Mouse (Mus musculus): Measurements from ENCODE around the gene Tepsin.

The Tepsin gene

DNA sequence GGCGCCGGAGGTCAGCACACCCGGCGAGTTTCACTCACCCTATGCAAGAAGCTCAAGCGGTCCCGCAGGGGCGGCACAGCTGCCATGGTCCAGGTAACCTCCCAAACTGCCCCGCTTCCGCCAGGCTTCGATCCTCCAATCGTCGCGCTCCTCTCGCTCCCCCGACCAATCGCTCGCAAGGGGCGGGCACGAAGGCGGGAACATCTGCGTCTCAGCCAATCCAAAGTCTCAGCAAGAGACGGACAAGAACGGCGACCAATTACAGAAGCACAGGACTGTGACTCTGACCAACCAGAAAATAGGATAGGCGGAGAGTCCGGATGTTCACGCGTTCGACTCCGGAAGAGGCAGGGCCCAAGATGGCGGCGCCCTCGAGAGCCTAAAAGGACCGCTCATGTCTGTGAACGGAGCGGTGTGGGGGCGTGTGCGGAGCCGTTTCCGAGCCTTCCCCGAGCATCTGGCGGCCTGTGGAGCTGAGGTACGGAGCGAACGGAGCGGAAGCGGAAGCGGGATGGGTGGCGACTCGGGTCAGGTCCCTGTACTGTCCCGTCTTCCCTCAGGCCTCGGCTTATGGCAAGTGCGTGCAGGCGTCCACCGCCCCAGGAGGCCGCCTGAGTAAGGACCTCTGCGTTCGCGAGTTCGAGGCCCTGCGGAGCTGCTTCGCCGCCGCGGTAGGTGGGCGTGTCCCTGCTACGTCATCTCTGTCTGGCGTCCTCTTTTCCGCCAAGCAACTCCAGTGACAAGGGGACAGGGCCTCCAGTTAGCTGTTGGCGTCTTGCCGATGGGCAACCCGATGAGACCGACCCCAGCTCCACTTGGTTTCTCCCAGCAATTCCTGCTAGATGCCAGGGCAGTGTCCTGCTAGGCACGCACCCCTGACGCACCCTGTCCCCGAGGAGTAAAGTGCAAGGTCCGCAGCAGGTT lies at the start of gene Tepsin, which contains the start of gene Ndufaf8:
Gene Tepsin (minus strand): TSS at position 144 of the 924 bp plus-strand sequence.
Gene Ndufaf8 (plus strand): TSS at position 341 of the 924 bp plus-strand sequence.
- peak; percentile 99 to 100 for DNase-seq (ENCODE audit: low spot score in 2 of 2)

DNA sequence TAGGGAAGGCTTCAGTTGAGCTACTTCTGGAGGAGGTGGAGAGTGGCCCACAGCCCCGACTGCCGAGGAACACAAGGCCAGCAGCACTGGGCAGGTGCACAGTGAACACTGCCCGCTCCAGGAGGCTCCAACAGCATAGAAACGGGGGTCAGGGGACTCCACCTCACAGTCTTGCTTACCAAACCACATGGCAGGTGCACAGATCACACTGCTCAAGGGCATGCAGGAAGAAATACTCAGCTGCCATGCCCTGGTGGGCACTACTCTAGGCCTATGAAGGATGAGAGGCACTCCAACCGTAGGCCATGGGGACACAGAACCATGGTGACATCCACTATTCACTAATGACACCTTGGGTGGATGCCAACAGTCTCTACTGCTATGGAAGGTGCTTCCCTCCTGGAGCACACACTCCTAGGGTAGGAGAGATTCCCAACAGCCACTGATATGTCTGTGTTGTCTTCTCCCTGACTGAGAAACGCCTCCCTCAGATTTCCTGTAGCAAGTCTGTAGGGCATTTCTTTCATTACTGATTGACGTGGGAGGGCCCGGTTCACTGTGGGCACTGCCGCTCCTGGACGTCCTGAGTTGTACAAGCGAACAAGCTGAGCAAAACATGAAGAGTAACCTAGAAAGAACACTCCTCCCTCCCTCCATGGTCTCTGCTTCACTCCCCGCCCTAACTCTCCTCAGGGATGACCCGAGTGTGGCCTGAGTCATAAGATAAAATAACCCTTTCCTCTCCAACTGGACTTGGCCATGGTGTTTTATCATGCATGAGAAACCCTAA lies 45.4 kb upstream of the Tepsin start:
- DNase-seq (ENCODE audit: low spot score in 2 of 2) = no peak

DNA sequence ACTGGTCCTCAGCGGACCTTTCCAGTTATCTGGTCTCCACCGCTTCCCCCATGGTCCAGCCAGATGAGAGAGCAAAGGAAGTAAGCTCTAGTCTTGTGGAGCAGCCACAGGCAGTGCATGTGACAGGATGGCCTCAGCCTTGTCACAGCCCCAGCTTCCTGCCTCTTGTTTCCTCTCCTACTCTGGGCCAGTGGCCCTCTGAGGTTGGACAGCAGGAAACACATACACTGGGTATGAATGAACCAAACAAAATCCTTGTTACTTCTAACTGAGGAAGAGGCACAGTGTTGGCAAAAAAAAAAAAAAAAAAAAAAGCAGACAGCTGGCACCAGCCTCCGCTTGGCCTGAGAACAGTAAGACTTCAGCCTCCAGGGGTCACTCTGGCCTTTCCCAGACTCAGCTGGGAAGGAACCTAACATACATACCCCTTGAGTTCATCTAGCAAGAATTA lies 44.1 kb upstream of the Tepsin start:
- DNase-seq (ENCODE audit: low spot score in 2 of 2) = no peak

DNA sequence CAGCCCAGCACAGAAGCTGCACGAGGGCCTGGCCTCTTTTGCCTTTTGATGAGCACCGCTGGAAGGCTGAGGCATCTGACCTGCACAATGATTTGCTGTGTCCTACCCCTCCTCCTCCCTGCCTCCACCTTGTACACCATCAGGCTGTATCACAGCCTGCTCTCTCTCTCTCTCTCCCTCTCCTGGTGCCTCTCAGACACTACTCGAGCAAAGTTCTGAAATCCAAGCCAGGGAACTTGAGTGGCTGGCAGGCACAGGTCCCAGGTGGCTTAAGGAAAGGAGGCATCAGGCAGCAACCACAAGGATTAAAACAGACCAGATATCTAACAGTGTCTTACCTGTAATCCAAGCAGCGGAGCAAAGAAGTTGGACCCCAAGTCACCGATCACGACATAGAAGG lies 41.7 kb upstream of the Tepsin start:
- no peak for DNase-seq (ENCODE audit: low spot score in 2 of 2)

DNA sequence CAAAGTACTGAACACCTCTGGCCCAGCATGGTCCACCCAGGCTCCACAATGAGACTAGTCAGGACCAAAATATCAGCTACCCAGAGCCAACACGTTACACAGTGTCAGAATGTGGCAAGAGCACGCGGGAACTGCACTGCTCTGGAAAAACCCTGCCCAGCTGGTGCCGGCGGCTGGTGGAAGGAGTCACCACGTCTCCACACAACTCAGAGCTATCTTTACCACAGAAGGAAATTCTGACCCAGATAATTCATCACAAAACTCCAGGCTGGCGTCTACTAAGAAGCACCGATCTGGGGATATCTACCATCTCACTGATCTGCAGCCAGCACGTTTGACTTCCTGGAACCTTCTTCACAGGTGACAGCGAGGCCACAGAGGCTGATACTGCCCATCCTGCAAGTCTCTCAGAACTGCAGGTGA lies 40.8 kb upstream of the Tepsin start:
- no peak for DNase-seq (ENCODE audit: low spot score in 2 of 2)

DNA sequence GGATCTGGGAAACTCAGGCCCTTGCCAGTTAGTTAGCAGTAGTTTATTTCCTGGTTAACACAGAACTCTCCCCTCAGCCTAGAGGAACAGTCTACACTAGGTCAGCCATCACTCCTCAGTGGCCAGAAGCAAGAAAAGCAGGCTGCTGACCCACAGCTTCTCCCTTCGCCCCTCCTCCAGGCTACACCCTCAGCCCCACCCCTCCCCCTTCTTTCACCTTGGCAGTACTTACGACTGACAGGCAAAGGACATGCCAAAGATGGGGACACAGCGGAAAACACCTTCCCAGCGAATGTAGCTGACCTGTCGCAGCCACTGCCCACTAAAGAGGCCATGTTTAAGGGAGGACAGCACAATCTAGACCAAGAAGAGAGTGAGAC lies 39.1 kb upstream of the Tepsin start:
- DNase-seq (ENCODE audit: low spot score in 2 of 2) = no peak

DNA sequence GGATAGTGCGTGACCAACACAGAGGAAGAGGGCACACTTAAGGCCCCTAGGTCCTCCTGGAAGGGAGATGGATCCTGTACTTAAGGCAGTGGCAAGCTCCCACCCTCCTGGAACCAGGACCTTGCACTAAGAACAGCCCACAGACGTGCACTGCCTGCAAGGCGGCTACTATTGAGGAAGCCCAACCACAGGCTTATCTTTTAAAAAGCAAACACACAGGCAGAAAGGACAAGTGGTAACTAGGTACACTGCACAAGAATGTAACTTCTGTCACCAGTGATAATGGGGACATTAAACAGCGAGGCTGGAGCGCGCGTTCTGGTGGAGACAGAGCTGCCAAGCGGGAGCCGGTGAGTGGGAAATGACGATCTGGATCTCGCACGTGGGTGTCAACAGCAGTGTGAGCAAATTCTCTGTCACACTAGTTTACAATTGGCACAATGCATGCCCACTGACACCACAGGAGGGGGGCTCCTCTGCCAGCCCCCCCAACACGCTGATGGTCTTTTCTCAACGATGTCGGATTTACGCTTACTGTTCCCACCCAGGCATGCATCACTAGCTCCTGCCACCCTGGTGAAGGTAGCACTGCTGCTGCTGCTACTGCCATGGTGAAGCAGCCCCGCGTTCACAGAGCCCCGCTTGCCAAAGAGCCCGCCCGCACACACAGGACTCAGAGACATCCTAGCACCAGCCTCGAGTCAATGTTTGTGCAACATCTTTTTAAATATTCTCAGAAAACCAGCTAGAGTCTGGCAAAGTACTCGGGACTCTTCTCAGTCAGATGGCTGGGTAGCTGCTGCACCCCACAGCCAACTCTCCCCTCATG lies 38.5 kb upstream of the Tepsin start:
- no peak for DNase-seq (ENCODE audit: low spot score in 2 of 2)

DNA sequence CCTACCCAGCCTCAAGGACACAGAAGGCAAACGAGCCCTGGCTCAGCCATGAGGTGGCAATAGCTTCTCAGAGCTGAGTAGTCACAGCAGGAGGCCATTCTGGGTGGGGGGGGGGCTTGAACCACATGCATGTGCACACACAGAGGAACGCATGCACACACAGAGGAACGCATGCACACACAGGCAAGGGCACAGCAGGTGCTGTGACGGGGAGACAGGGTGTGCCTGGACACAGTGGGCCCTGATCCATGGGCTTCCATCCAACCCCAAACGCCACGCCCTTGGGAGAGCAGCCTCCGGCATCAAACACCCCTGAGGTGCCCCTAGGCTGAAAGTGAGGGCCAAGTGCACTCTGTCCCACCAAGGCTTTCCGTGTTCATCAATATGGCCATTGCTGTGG lies 37.7 kb upstream of the Tepsin start:
- no peak for DNase-seq (ENCODE audit: low spot score in 2 of 2)

DNA sequence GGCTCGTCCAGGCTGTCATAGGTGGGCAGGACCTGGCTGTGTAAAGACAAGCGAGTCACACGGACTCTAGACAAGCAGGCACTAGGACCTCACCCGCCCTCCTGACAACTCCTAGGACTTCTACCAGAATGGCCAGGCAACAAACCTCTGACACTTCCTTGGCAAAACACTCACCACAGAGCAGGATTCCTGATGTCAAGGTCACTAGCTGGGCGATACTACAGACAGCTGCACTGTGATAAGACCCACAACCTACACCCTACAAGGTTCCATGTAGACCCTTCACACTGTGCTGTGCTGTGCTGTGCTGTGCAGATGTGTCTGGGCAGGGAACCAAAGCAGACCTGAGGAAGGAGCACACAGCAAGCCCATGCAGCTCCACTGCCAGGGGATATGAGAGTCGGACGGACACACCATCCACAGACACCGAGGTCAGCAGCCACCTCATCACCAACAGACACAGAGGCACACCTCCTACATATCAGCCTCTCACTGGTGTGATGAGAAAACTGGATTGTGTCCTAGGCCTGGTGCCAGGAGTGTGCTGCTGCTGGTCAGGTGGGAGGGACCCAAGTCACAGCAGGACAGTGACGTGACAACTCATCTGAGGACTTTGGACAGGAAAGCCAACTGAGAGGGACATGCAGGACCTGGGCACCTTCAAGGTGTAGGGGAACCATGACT lies 36.5 kb upstream of the Tepsin start:
- DNase-seq (ENCODE audit: low spot score in 2 of 2) = no peak

DNA sequence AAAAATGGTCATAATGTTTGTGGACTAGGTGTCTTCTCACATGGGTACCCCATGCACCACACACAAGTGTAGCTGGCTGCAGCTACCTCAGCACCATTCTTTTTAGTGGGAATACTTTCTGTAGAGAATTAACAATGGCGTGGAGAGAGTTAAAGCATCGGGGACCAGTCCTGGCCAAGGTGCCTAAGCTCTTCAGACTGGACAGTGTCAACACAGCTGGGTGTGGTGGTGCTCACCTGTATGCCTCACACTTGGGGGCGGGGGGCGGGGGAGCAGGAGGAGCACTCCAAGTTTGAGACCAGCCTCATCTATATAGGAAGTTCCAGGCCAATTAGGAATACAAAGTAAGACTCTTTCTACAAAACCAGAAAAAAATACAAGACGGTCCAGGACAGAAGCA lies 35.6 kb upstream of the Tepsin start:
- no peak for DNase-seq (ENCODE audit: low spot score in 2 of 2)

DNA sequence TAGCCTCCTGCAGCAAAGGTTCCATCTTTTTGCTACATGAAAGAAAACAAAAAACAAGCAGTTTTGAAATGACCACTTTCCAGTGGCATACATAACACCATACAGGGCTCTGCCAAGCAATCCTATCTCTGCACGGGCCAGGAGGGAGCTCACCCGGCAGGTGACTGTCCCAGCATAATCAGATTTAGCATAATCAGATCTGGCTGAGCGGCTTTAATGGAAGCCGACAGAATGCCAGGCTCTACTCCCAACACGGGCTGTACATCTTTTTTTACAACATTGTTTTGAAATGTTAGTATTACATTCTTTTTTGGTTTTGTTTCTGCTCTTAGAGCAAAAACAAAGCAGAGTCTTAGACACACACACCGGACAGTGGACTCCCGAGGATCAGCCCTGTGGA lies 30.8 kb upstream of the Tepsin start:
- no peak for DNase-seq (ENCODE audit: low spot score in 2 of 2)

DNA sequence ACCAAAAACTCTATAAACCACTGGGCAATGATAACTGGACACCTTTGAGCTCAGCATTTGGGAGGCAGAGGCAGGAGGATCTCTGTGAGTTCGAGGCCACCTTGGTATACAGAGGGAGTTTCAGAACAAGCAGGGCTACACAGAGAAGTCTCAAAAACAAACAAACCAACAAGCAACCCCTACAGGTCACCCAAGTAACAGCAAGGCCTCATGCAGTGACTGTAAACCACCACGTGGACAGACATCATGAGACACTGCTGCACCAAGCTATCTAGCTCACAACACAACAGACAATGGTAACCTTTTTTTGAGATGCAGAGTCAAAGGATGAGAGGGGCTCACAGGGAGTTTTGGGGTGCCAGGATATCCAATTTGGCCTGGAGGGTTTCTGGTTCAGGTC lies 28.3 kb upstream of the Tepsin start:
- DNase-seq (ENCODE audit: low spot score in 2 of 2) = no peak

DNA sequence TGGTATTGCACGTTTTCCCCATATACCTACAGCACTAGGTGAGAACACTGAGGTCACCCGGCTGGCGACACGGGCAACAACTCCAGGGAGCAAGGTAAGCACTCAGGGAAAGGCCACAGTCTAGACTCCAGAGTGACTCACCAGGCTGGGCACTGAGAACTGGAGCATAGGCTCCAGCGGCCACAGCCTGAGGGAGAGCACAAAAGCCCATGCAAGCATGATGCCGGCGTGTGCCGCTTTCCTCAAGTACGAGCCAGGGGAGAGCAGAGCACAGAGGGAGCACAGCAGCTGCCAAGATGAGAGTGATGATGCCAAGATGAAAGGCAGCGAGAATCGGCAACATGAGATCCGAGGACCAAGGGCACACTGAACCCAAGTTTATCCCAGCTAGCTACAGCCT lies 23.6 kb upstream of the Tepsin start:
- DNase-seq (ENCODE audit: low spot score in 2 of 2) = peak in 1 of 2 experiments; percentile 54

DNA sequence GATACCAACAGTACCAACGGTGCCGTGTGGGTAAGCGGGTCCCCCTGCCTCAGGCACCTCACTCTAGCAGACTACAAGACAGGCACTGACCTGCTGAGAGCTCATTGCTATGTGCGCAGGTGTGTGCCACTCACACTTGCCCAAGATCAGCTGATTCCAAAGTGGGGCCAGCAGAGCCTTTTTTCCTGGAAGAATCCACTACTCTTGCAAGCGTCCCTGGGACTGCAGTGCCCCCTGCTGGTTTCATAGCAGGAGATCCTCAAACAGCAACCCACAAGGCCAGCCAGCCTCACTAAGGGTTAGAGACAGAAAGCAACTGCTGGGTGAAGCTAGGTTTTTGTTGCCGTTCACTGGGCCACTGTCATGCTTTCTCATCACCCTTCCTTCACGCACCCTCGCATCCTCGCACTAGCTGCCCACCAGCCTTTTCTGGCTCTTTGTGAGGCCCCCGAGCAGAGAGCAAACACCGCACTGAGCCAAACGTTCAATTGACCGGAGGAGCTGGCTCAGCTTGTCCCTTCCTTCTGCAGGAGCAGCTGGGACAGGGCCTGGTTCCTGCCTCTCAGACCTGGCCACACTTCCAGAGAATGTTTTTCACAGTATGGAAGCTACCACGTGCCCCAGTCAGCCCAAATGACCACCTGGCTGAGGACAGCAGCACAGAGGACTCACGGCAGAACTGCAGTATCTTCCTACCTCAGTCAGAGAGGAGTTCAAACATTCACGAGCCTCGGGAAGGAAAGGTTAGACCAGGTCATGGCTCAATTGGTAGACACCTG lies 22.3 kb upstream of the Tepsin start:
- no peak for DNase-seq (ENCODE audit: low spot score in 2 of 2)

DNA sequence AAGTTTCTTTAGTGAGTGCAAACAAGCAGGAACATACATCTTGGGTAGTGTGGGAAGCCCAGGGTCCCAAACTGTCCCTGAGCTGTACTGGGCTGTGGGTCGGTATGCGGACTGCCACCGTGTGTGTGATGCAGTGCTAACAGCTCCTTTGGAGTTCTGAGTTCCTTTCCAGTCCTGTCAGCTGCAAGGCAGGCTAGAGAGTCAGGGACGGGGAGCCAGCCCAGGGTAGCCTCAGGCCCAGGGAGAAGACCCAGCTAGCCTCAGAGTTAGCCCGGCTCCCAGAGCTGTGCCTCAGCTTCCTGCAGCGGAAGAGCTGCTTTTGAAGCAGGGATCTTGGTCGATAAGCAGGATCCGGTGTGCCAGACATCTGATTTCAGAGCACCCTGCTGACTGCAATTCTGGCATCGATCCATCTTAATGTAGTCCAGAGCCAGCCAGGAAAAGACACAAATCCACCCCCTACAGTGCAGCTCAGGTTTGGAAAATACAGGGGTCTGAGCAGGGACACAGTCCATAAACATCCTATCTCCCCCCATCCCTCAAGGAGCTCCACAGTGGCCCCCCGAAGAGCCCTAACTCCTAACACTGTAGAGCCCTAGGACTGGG lies 21.5 kb upstream of the Tepsin start:
- no peak for DNase-seq (ENCODE audit: low spot score in 2 of 2)

DNA sequence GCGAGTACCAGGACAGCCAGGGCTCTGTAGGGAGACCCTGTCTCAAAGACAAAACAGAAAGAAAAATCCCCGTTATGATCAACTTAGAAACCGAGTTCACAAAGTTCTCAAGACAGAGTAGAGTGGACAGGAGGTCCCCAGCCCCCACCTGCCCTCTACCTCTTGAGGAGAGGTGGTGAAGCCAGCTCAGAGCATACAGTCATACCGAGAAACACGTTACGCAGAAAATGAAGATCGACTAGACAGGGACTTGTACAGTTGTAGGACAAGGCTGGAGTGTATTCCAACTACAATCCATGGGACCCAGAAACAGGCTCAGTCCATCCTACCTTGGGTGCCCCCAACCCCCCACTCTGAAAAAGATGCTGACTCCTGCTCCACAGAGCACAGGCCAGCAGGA lies 20.6 kb upstream of the Tepsin start:
- no peak for DNase-seq (ENCODE audit: low spot score in 2 of 2)

DNA sequence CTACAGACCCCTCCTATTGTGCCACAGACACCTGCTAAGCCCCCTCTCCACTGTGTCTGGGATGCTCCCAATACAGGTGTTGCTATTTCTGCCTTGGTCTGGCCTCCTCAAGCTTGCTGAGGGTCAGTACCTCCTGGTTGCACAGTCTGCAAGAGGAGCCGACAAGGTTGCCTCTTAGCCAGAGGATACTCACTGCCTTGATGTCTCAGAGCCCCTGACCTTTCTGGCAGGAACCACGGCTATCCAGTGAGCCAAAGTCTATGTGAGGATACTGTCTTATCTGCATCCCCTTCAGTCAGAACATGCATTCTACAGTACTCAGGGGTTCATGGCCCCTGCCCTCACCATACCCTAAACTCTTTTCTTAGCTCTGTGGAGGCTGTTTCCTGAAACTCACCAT lies 19.1 kb upstream of the Tepsin start:
- no peak for DNase-seq (ENCODE audit: low spot score in 2 of 2)

DNA sequence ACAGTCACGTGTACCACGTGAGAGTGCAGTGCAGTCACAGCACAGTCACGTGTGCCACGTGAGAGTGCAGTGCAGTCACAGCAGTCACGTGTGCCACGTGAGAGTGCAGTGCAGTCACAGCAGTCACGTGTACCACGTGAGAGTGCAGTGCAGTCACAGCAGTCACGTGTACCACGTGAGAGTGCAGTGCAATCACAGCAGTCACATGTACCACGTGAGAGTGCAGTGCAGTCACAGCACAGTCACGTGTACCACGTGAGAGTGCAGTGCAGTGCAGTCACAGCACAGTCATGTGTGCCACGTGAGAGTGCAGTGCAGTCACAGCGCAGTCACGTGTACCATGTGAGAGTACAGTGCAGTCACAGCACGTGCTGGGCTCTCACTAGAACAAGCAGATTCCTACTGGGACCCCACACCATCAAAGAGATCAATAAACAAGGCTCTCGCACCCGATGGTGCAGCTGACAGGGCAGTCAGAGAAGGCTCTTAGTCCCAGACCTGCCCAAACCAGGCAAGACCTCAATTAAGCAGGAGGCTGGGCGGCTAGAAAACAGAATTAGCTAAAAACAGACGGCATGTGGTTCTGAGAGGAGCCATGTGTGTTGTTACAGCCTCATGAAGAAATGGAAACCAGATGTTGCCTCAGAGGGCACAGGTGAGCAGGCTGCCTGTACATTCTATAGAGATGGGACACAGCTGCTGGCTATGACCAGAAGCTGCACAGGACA lies 16.1 kb upstream of the Tepsin start:
- no peak for DNase-seq (ENCODE audit: low spot score in 2 of 2)

DNA sequence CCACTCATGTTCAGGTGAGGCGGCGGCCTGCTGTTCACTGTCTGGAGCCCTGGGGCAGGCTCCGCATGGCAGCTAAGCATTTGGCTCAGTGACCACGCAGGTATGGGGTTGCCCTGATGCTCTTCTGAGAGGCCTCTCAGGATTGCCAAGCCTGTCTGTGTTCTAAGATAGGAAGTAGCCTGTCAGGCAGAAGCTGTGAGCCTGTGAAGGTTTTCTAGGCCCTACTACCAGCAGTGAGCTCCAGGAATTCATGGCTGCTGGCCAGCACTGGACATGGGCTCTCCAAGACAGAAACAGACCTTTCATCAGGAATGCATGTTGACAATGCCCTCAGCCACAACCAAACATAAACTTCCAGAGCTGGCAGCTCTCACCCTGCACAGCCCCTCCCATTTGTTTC lies 13.6 kb upstream of the Tepsin start:
- no peak for DNase-seq (ENCODE audit: low spot score in 2 of 2)
